Mouse (Mus musculus) liver, postnatal 0 days (tissue): ENCODE results near the gene Polr2l.

Source experiments
- CTCF ChIP-seq: sonication (generic); IDR thresholded peaks from 2 replicates; pipeline ENCODE4 v1.5.1; 2016; ENCODE audit warnings: antibody characterized with exemption, low read depth
- EP300 ChIP-seq: IDR thresholded peaks from 2 replicates; pipeline ENCODE4 v1.6.1; 2016; ENCODE audit warnings: antibody characterized with exemption, low read depth, mild to moderate bottlenecking

DNA sequence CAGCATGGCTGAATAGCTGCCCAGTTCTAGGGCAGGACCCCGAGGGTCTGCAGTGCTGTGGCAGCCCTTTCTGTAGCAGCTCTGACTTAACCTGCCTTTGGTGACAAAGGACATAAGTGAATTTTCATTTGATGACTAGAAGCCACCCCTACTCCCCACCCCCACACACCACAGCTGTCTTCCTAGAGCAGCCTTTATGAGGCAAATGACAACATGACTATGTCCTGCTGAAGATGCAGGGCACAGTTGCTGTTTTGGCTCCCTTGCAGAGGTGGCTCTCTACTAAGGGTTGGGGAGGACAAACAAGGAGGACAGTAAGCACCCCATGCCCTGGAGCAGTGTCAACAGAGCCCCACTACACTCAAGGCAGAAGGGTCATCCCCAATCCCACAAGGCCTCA, 44.9 kb upstream of the Polr2l start:
- TF ChIP-seq EP300 (no peak), CTCF (no peak)
